Mouse (Mus musculus): ENCODE results near the gene Egr4.

Egr4 gene

DNA sequence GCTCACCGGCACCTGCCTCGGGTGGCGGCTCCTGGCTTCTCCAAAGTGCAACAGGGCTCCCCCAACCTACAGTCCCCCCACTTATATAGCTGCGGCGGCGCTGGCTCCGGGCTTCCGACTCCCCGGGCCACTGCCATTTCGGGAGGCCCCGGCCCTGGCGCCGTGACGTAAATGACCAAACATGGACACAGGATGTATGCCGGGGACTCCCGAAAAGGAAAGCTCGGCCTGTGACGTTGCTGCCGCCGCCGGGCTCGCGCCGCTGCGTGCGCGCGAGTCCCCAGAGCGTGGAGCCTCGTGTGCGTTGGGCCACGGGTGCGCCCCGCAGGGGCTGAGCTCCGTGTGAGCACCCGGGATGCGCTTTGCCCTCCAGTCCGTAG is at the start of gene Egr4:
Gene Egr4 (minus strand): TSS at position 59 of the 380 bp plus-strand sequence.
- in situ Hi-C loops (cut with MboI, MseI) = no loop called here

DNA sequence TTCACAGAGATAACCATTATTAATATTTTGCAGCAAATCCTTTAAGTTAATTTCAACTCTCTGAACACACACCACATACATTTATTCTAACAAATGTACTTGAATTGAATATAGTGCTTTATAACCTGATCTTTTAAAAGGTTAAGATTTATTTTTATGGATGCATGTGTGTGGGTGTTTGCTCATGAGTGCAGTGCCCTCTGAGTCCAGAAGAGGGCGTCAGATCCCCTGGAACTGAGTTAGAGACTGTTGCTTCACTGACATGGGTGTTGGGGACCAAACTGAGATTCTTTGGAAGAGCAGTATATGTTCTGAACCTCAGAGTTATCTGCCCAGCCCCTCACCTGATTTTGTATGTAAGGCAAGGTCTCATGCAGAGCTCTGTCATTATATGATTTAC is 49.0 kb upstream of the Egr4 start:
- in situ Hi-C loops (cut with MboI, MseI) = no loop called here

DNA sequence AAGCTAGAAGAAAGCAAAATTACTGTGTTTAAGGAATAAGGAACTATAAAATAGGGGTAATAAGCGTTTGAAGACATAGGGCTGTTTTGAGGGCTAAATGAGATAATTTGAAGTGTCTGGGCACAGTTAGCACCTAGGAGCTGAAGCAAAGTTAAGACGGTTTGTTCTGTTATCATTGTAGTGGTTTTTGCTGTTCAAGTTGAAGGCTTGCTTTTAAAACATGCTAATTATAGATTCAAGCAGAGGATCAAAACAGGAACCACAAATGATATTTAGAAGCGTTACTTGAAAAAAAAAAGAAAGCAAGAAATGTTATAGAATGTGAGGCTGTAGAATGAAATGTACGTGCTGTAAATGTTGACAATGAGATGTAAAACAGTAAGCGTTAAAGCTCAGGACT is 34.3 kb upstream of the Egr4 start:
- in situ Hi-C loops (cut with MboI, MseI) = no loop called here

DNA sequence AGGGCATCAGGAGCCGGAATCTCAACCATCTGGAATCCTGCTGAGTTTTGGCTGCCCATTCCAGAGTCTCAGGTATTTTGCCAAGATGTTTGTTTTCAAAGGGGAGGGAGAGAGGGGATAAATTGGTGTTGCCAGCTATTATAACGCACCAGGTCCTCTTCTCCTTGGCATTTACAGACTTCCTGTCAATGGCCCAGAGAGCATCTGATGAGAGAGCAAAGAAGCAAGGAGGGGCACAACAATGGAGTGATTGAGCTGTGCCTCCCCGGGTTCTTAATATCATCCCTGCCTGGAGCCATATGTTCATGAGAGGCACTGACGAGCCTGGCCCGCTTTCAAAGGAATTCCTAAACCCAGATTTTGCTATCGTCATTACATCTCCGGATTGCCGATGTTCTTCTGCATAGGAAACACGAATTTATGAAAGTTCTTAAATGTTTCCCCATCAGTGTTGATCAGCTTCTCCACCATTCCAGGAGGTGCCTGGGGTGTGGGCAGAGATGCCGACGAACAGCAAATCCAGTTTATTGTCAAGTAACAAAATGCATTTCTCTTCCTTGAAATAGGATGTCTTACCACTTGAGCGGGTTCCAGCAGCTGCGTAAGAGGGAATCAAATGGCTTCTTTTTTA is 31.0 kb upstream of the Egr4 start:
- in situ Hi-C loops (cut with MboI, MseI) = no loop called here

DNA sequence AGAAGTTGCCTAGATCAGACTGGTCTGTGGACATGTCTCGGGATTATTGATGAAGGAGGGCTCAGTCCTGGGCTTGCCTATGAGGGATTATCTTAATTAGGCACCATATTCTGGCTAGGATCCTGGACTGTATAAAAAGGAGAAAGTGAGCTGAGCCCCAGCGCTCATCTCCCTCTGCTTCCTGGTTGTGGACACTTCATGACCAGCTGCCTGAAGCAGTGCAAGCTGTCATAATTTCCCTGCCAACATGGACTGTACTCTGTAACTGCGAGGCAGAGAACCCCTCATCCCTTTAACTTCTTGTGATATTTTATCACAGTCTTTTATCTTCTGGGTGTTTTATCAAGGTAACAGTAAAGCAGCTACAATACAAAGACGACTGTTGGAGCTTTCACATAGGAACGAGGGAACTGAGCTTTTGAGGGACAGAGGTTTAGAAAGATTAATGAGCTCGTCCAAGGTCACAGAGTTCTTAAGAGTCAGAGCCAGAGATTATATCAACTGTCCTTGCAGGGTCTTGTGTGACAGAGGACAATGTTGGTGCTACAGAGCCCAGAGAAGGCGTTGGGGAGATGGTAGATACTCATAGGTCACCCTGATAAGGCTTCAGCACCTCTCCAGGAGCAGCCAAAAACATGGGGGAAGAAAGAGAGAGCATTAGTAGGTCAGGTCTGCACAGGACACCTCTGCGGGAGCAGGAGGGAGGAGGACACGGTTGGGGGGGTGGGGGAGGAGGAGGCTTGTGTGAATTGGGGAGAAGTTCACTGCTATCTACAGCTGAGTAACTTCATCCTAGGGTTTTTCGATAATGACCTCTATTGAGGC is 30.2 kb upstream of the Egr4 start:
- in situ Hi-C loops (cut with MboI, MseI) = no loop called here

DNA sequence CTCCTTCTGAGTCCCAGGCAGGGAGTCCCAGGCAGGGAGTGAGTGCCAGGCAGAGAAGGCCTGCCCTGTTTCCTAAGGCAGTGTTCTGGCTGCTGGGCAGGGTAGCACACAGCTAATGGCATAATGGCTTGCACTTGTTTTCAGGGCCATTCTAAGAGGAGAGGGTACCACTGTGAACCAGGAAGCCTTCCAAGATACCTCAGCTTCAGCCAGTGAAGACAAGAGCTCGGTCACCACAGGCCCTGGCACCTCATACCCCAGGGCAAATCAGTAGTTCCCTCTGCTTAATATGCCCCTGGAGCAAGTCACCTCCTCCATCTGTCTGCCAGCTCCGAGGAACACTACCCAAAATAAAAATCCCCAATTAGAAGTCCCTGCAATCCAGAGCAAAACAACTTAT is 9.4 kb upstream of the Egr4 start:
- in situ Hi-C loops (cut with MboI, MseI) = no loop called here

DNA sequence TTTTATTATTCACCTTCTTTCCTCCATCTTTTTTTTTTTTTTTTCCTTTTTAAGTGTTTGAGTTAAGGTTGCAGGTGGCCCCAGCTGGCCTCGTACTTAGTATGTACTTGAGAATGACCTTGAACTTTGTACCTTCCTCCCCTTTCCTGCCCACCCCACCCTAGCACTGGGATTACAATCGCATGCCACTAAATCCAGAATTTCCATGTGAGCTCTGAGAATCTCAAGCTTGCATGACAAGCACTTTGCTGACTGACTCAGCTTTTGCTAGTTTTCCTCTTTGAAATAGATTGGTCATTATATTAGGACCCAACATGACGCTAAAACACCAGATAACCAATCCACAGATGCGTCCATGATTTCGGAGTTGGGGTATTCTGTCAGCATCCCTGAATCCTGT is 8.6 kb upstream of the Egr4 start:
- in situ Hi-C loops (cut with MboI, MseI) = no loop called here

DNA sequence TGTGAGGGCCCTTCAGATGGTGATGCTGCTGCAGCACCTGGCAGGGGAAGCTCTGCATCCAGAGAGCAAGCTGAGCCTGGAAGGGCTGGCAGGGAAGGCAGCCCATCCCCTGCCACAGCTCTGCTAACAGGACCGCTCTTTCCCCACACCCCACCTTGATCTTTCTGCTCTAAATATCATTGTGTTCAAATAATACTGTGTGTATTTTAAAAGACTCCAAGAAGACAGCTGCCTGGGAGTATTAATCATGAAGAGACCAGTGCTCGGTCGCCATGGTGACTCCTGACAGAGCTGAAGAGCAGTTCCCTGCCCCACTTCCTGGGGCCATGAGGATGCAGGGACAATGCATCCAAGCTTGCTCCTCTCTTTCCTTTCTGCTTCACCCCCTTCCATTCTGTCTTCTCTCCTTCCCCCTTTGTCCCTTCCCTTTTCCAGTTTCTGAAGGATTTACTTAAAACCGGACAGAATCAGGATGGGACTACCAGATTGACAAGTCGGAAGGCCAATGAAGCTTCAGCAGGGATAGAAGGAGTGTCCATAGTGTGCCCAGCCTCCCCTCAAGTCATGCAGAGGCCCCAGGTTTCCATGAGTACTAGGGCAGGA is 4.8 kb upstream of the Egr4 start:
- in situ Hi-C loops (cut with MboI, MseI) = no loop called here

DNA sequence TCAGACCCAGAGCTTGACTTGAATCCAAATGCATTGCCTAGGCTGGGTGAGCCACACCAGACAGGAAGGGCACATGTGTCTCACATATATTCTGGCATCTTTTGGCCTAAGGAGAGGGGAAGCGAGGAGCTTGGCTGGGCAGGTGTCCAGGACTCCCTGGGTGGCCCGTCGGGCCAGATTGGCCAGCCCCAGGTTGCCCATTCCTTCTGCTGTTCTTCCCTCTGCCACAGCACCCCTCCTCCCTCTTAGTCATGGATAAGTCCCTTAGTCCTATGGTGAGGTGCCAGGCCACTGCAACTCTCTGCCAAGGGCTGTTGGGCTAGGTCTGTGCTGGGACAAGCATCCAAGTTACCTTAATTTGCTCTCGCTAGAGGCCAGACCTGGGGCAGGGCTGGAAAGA is 2.6 kb upstream of the Egr4 start:
- in situ Hi-C loops (cut with MboI, MseI) = no loop called here

DNA sequence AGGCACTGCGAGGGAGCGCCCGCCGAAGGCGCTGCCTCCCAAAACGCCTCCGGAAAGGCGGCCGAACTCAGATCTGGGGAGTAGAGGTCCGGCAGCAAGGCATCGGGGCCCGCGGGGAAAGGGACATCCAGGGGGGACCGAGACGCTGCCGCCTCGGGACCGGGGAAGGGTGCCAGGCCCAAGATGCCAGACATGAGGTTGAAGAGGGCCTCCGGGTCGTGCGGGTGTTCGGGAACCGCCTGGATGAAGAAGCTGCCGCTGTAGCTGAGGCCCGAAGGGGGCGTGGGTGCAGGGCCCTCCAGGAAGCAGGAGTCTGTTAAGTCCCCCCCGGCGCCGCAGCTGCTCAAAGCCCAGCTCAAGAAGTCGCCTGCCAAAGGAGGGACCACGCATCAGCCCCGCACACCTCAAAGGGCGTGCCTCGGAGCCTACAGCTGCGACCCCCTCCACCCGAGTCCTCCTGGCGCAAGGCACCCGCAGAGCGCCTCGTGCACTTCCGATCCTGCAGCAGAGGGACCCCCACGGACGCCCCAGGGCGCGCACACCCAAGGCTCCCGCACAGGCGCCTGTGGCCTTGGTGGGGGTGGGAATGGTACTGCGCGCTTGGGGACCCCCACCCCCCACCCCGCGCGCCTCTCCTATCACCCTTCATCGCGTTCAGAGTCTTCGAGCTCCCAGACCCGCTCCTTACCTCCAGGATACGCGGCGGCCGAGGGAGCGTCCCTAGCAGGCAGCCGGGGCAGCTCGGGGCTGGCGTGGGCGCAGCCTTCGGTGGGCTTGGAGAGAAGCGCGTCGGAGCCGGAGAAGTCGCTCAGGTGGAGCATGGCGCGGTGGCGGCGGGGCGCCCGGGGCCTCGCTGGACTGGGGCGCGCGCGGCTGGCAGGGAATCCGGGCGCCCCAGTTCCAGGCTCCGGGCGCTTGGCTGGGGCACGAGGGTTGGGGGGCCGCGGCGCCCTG is 535 bp downstream of the Egr4 start:
- in situ Hi-C loops (cut with MboI, MseI) = no loop called here

DNA sequence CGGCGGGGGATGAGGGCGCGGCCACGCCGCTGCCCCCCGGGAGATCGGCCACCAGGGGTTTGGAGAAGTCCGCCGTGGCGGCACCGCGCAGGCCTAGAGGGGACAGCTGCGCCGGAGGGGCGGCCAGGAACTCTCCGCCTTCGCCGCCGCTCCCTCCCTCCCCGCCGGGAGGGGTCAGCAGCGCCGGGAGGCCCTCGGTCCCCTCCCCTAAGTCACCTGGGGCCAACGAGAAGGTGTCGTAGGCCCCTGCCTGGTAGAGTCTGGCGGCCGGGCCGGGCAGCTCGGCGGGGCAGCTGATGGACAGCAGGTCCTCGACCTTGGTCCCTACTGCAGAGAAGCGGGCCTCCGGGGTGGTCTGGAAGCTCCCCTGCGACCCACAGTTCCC is 1.3 kb downstream of the Egr4 start:
- in situ Hi-C loops (cut with MboI, MseI) = no loop called here

DNA sequence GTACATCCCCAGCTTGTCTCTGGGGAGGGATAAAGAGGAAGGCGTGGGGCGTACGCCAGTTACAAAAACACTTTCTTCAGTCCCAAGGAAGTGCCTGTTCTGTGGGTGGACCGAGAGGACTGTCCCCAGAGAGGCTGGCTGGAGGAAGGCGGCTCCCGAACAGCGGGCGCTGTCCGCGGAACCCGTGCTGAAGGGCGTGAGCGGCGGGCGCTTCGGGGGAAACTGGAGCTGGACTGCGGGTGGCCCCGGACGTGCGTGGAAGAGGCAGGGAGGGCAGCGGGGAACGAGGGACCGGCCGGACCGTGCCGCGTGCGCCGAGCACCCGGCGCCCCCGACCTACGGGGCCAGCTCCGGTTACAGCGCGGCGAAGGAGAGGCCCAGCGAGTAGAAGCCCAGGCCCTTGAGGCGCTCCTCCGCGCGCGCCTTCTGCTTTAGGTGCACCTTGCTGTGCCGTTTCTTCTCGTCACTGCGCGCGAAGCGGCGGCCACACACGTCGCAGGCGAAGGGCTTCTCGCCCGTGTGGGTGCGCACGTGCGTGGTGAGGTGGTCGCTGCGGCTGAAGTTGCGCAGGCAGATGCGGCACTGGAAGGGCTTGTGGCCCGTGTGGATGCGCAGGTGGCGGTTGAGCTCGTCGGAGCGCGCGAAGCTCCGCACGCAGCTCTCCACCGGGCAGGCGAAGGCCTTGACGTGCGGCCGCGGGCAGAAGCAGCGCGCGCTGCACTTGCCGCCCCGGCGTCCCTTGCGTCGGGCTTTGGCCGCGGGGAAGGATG is 1.9 kb downstream of the Egr4 start:
- in situ Hi-C loops (cut with MboI, MseI) = no loop called here

DNA sequence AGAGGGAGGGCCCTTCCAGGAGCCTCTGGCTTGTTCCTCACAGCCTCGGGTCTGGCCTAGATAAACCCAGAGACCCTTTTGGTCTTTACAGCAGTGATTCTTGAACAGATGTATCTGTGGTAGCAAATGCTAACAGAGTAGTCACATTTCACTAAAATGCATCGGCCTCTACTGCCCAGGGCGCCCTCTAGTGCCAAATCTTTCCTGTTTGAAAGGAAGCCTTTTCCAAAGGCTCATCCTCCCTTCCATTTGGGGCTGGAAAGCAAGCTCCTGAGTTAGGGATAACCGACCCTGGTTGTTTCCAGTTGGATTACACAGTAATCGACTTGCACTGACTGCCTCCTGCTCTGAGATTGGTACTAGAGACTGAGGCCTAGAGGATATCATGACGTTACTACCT is 2.9 kb downstream of the Egr4 start:
- in situ Hi-C loops (cut with MboI, MseI) = no loop called here

DNA sequence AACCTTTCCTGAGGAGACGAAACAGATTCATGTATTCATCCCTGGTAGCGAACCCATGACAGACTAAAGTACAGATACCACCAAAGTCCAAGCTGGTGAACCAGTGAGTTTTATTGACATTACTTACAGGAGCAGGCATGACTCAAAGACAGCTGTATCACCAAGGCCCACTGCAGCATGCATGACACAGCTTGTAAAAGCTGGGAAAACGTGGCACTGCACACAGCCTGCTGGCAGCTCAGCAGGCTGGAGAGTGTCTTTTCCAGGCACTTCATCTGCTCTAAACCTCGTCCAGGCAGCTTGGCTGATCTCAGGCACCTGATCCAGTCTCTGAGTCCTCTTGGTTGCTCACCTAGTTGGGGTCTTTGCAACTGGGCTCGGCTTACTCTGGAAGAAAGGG is 4.8 kb downstream of the Egr4 start:
- in situ Hi-C loops (cut with MboI, MseI) = no loop called here

DNA sequence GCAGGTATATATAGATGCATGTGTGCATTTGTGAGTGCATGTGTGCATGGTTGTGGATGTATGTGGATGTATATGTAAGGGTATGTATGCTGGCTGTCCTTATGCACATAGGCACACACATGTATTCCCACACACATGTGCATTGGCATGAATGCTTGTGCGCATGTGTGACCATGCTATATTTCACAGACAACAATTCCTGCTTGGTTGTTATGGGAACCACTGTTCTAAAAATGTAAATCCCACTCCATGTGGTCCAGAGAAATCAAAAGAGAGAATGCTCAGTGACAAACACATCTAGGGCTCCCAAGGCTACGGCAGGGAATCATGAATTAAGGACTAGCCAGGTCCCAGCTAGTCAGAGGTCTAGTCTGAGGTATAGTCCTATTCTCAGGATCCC is 8.5 kb downstream of the Egr4 start:
- in situ Hi-C loops (cut with MboI, MseI) = no loop called here

DNA sequence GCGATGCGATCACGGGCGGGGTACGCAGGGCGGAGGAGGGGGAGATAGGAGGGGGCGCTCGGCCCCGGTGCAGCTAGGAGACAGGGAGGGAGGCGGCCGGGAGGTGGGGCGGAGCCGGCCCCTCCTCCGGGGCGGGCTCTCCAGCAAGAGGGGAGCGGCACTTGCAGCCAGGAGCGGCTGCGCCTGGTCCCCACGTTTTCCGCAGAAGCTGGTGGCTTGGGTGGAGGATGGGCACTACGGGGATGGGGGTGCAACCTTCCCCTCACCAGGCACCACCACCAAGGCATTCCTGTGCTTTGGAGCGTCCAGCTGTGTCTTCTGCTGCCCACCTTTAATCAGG is 10.5 kb downstream of the Egr4 start, which contains the start of gene Fbxo41:
Gene Fbxo41 (minus strand): TSS at position 84 of the 340 bp plus-strand sequence.
- in situ Hi-C loops (cut with MboI, MseI) = no loop called here

DNA sequence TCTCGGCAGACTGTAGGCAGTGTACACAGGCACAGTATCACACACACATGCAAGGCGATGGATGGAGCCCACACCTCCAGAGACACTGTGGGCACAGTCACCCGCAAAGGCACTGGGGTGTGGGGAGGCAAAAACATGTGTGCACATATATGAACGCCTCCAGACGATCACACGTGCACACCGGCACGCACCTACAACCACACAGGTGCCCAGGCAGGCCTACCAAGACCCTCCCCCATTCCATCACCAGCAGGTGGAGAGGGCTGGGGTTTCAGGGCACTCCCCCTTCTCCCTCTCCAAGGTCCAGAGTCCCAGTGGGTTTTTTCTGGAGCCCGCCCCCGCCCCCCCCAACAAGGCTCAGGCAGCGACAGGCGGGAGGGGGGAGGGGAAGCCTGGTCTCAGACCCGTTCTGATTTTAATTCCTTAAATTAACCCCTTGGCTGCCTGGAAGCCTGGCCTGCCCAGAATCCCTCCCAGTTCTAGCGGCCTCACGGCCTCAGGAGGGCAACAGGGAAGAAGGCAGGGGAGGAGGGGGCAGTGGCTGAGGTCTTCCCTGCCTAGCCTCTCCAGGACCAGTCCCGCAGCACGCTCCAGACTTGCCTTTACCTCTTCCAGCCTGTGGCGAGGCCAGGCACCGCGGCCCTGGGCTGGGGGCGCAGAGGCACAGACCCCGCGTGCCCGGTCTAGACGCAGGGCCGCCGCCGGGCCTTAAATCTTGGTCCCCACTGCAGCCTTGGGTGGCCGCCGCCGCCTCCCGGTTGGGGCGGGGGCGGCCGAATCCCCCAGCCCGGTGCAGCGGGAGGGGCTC is 11.1 kb downstream of the Egr4 start:
- in situ Hi-C loops (cut with MboI, MseI) = no loop called here

DNA sequence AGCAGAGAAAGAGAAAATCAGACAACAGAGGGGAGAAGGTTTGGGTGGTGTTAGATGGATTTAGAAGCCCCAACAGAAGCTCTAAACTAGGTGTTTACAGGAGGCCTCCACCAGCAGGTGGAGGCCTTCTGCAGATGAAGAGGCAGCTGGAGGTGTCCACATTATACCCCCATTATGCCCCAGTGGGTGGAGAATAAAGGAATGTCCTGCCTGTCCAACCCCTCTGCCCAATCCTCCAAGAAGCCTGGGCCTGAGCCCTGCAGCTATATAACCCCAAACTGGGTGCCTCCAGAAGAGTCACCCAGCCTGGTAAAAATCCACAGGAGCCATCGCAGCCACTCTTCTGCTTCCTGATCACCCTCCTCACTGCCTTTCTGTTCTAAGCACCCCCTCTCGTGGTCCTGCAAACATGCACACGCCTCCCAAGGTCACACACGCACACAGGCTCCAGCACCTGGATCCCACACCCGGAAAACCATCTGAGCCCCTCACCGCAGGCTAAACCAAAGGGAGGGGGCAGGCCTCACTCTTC is 11.8 kb downstream of the Egr4 start:
- in situ Hi-C loops (cut with MboI, MseI) = no loop called here

DNA sequence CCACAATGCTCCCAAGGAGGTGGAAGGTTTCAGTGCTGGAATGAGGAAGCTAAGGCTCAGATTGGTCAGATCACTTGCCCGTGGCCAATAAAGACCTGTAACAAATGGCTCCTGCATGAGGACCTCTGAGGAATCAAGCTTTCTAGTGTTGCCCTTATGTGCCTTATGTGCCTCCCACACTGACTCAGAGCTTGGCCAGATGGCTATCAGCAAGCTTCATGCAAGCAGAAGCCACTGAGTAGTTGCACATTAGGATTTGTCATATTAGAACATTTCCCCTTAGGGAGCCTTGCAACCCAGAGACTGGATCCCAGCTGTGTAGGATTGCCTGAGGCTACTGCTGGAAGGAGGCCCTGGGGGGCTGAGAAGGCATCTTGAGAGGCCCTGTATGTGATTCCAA is 13.0 kb downstream of the Egr4 start:
- in situ Hi-C loops (cut with MboI, MseI) = no loop called here

DNA sequence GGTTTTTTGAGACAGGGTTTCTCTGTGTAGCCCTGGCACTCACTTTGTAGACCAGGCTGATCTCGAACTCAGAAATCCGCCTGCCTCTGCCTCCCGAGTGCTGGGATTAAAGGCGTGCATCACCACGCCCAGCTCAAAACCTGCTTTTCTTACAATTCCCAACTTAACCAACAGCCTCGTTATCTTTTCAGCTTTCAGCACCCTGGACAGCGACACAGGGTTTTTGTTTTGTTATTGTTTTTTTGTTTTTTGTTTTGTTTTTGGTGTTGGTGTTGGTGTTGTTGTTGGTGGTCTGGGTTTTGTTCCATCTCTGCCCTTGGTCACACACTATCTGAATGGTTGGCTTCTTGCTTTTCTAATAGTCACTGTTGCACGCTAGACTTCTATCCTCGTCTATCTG is 15.2 kb downstream of the Egr4 start:
- in situ Hi-C loops (cut with MboI, MseI) = no loop called here

Measured in T-helper 17 cell (primary cell).